Mouse (Mus musculus): ENCODE measurements at regions not wholly inside any gene's neighbourhood (a gene's known extent, or its start where the extent isn't known, plus 50 kb on each side); places are given as distances from the start of the nearest gene placed in this dataset.

DNA sequence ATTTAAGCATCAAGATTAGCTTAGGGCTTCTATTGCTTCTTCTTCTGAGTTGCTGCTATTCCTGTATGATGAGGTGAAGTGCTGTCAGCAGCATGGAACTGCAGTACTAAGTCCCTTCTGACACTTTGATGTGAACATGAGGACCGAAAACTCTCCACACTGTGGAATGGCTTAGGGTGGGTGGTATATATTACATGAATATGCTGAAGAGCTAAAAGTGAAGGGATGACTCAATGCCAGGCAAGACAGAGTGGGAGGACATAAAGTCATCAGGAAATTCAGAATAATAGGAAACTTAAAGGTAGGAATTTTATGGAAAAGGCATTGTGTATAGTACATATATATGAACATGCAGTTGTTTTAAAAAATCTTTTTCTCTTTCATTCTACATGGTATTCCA, 79.3 kb downstream of the Alg10b start:
- TF ChIP-seq HCFC1 (IDR thresholded peaks at IDR 0.05; ENCODE audit: borderline replicate concordance, insufficient read depth, low read length) = no peak
- no peak for TF ChIP-seq ZC3H11A (IDR thresholded peaks at IDR 0.05; ENCODE audit: borderline replicate concordance, low read depth, low read length)
